Mouse (Mus musculus) stomach, embryonic 15.5 days (tissue): Measurements from ENCODE around the gene Med25. TPM values are rescaled to one million over a fixed set of nuclear protein-coding genes. Genes with fewer than 3 reads are reported as not detected.
A peak's percentile ranks its signal among the peaks of the same experiment; 100 is the strongest.

Experiments used
- ATAC-seq: fragments of 200-750 bp; cut with Nextera tagmentation; 2 replicates; pipeline ENCODE4 v1.8.0; 2017; ENCODE audit warnings: low read depth, moderate number of reproducible peaks, moderate TSS enrichment; ENCODE audit not compliant: insufficient read depth, low FRiP score
- H3K27ac ChIP-seq: fragments of 300-500 bp; sonication (generic); 2 replicates; pipeline ENCODE4 v1.5.1; 2015; ENCODE audit warnings: mild to moderate bottlenecking, inconsistent platforms
- H3K27me3 ChIP-seq: fragments of 300-500 bp; sonication (generic); replicated peaks from 2 replicates; pipeline ENCODE4 v1.6.1; 2015; ENCODE audit warnings: inconsistent platforms
- H3K36me3 ChIP-seq: fragments of 300-500 bp; sonication (generic); 2 replicates; pipeline ENCODE4 v1.6.1; 2015; ENCODE audit warnings: inconsistent platforms
- H3K4me1 ChIP-seq: fragments of 300-500 bp; sonication (generic); 2 replicates; pipeline ENCODE4 v1.6.1; 2015; ENCODE audit warnings: inconsistent platforms
- H3K4me2 ChIP-seq: fragments of 300-500 bp; sonication (generic); 2 replicates; pipeline ENCODE4 v1.6.1; 2015; ENCODE audit warnings: mild to moderate bottlenecking, inconsistent platforms
- H3K4me3 ChIP-seq: fragments of 300-500 bp; sonication (generic); replicated peaks from 2 replicates; pipeline ENCODE4 v1.5.1; 2015; ENCODE audit warnings: inconsistent platforms
- H3K9ac ChIP-seq: fragments of 300-500 bp; sonication (generic); 2 replicates; pipeline ENCODE4 v1.6.1; 2015; ENCODE audit warnings: inconsistent platforms
- H3K9me3 ChIP-seq: fragments of 300-500 bp; sonication (generic); 2 replicates; pipeline ENCODE4 v1.6.1; 2016; ENCODE audit warnings: inconsistent platforms
- WGBS: fragments of 180-500 bp; shearing (Covaris S2); methylation state at CpG from one replicate; pipeline ENCODE4 v1.1.7; 2015; 5-methylcytosine and 5-hydroxymethylcytosine counted together
- polyA plus RNA-seq: library from polyadenylated mRNA; unstranded; fragments of >200 nt; fragmentation: Nextera tagmentation; extraction: Ambion mirVana; gene quantifications from 2 replicates; pipeline ENCODE4 v1.2.1, GENCODE M21; 2015

Med25 gene
- polyA plus RNA-seq, 1 experiment from 2014 or later: 91.0 TPM

DNA sequence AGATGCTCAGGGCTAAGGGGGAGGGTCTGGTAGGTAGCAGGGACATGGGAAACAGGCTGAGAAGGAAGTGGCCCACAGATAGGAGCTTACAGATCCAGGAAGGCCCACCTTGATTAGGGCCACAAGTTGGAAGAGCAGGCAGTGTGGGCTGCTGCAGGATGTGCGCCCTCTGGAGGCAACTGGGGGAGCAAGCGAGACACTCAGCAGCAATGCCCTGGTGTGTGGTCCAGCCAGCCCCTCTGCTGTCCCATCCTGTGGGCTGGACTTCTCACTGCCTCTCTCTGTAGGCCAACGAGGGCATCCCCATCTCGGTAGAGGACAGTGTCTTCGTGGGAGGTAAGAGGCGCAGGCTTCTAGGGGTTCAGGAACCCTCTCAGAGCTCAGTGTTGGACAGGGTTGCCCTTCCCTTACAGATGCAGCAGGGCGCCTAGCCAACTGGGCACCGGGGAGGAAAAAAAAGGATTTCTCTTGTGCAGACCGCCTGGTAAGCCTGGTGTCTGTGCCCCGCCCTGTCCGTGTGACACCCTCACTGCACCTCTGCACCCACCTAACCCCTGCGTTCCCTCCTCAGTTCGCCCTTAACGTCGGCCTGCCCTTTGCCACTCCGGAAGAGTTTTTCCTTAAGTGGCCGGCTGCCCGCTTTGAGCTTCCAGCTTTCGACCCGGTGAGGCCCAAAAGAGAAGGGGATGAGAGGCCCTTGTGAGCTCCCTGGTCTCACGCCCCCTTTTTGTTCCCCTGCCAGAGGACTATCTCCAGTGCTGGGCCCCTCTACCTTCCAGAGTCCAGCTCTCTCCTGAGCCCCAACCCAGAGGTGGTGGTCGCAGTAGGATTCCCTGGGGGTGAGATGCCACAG is 31.7 kb downstream of the Med25 start:
- H3K4me3 ChIP-seq: no peak overlapping the region

DNA sequence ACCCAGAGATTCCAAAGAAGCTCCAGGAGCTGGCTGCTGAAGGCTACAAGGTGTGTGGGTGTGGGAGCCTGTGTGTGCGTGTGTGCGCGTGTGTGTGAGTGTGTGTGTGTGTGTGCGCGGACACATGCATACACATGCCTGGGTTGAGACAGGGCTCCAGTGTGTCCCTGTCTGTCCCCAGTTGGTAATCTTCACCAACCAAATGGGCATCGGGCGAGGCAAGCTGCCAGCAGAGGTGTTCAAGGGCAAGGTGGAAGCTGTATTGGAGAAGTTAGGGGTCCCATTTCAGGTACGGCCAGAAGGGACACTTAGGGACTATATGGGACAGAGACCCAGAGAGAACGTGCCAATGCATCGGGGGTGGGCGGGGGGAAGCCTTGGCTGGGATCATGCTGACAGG is 32.6 kb downstream of the Med25 start:
- Histone ChIP-seq H3K9ac (no peak overlapping the region), H3K36me3 (peaks cover 36% of the 10 kb centered on the region), H3K27ac (no peak overlapping the region), H3K4me2 (no peak overlapping the region), H3K27me3 (no peaks in the 10 kb centered on the region), H3K4me3 (no peak overlapping the region), H3K4me1 (peaks cover 43% of the 10 kb centered on the region), H3K9me3 (no peaks in the 10 kb centered on the region)
- no peak for ATAC-seq
- WGBS: 90% methylated on average over 11 of the region's 11 CpGs

More for the DNA sequence above, 31.7 kb downstream of the Med25 start:
- Histone ChIP-seq H3K4me1 (peaks cover 45% of the 10 kb centered on the region), H3K27me3 (no peaks in the 10 kb centered on the region), H3K9ac (no peak overlapping the region), H3K9me3 (no peaks in the 10 kb centered on the region), H3K4me2 (no peak overlapping the region), H3K36me3 (peaks cover 38% of the 10 kb centered on the region), H3K27ac (peak overlapping the region; percentile 61; the same call in 1 of the 2 replicates)
- WGBS: 52% methylated on average over 22 of the region's 22 CpGs
- ATAC-seq: peak; percentile 25

DNA sequence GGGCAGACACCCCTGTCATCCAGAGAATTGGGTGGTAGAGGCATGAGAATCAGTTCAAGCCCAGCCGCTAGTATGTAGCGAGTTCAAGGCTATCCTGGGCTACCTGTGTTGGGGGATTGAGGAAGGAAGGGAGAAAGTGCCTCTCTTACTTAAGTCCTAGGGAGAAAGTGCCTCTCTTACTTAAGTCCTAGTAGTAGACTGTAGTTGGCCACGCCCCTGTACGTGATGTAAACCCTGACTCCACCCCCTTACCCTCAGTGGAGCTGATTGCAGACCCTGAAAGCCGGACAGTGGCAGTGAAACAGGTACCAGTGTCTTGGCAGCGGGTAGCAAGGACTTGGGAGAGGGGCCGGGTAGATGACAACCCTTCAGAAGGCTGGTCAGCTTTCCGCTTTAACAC is 34.6 kb downstream of the Med25 start:
- 21% methylated on average over 8 of the region's 8 CpGs for WGBS
- no peak for ATAC-seq
- Histone ChIP-seq H3K4me3 (peak overlapping the region; percentile 62), H3K36me3 (peaks cover 16% of the 10 kb centered on the region), H3K4me1 (peaks cover 52% of the 10 kb centered on the region), H3K9me3 (no peaks in the 10 kb centered on the region), H3K27ac (peak overlapping the region; percentile 82), H3K4me2 (peak overlapping the region; percentile 87), H3K27me3 (no peaks in the 10 kb centered on the region), H3K9ac (no peak overlapping the region)

DNA sequence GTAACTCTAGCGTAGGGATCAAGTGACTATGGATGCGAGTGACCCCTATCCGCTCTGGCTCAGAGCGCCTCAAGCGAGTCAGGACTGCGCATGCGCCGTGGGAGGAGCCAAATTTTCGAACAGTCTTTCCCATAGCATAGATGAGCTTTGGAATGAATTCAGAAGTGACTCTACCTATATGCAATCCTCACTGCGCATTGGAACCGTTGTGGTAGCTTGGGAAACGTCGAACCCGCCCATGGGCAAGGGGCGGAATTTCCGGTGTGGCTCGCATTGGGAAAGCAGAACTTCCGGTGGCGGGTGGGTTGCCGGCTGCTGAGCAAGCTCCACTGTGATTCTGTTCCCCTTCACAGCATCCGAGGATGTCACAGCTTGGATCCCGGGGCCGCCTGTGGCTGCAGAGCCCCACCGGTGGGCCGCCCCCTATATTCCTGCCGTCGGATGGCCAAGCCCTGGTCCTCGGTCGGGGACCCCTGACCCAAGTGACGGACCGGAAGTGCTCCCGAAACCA is 35.4 kb downstream of the Med25 start, which contains the start of gene Pnkp:
Gene Pnkp, plus strand, starts transcription at position 98 of the 511 bp plus-strand sequence.
- peak; percentile 24; the same call in 1 of the 2 replicates for ATAC-seq
- no peaks in the 10 kb centered on the region for H3K27me3 ChIP-seq
- peaks cover 60% of the 10 kb centered on the region for H3K4me1 ChIP-seq
- no peaks in the 10 kb centered on the region for H3K9me3 ChIP-seq
- peak within 1 kb of the TSS; percentile 82 for H3K27ac ChIP-seq
- H3K4me2 ChIP-seq: peak within 1 kb of the TSS; percentile 87
- peak within 1 kb of the TSS; percentile 62 for H3K4me3 ChIP-seq
- 0 out of 2 replicates have a peak, but pooled peaks cover 12% of the 10 kb centered on the region for H3K36me3 ChIP-seq
- WGBS: under 1% methylated on average over 32 of the region's 32 CpGs
- peak within 1 kb of the TSS; percentile 72 for H3K9ac ChIP-seq

DNA sequence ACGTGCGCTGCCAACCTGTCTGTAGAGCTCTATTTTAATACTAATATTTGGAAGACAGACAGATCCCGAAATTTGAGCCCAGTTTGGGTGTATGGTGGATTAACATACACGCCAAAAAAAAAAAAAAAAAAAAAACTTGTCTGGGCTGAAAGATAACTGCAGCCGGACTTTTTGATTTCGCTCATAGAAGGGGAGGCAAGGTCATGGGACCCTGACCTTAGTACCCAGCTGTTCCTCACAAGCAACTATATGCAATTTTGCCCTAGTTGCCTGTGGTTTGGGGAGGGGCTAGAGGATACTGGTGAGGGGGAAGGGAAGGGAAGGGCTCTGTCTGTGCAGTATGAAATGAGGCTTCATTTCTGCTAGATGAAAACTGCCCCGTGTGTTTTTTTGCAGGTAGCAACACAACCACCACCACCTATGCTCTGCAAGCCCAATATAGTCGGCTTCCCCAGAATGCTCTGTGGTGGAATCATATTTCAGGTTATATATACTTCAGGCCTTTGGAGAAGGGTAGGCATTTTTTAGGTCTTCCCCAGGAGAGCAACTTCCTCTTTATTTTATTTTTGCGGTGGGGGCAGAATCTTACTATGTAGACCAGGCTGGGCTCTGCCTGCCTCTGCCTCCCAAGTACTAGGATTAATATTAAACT is 36.1 kb downstream of the Med25 start:
- 57% methylated on average over 9 of the region's 9 CpGs for WGBS
- peak overlapping the region; percentile 72; the same call in 1 of the 2 replicates for H3K9ac ChIP-seq
- no peaks in the 10 kb centered on the region for H3K9me3 ChIP-seq
- no peaks in the 10 kb centered on the region for H3K27me3 ChIP-seq
- peaks cover 60% of the 10 kb centered on the region for H3K4me1 ChIP-seq
- H3K27ac ChIP-seq: peak overlapping the region; percentile 82
- no peak for ATAC-seq
- H3K4me3 ChIP-seq: peak overlapping the region; percentile 62
- peak overlapping the region; percentile 87 for H3K4me2 ChIP-seq
- H3K36me3 ChIP-seq: peaks cover 8% of the 10 kb centered on the region; the same call in 1 of the 2 replicates

DNA sequence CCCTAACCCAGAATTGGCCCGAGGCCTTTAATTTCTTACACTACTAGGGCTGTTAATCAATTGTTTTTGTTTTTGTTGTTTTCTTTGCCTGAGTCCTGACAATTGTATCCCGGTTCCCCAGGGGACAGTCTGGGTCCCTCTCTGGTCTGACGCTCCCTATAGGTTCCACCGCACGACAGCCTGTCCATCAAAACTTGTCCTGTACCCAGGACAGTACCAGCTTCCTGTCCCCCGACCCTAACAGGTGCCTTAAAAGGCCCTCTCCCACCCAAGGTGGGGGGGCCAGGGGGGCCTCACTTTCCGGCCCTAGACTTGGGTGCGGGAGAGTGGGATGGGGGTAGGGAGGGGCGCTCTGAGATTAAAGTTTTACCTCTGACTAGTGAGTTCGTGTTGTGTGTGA is 37.5 kb downstream of the Med25 start:
- no peak for ATAC-seq
- H3K4me1 ChIP-seq: peaks cover 63% of the 10 kb centered on the region

GRCm38 (mm10) chr7:44854356-44855031 is 38.0 kb downstream of the Med25 start:
- Histone ChIP-seq H3K36me3 (peaks cover 7% of the 10 kb centered on the region; the same call in 1 of the 2 replicates), H3K9me3 (no peaks in the 10 kb centered on the region), H3K9ac (peak overlapping the region; percentile 56), H3K27ac (peak overlapping the region; percentile 99), H3K4me3 (peak overlapping the region; percentile 57), H3K4me2 (peak overlapping the region; percentile 88), H3K4me1 (peaks cover 63% of the 10 kb centered on the region), H3K27me3 (no peaks in the 10 kb centered on the region)
- peak; percentile 72 for ATAC-seq
- 1% methylated on average over 45 of the region's 45 CpGs for whole genome bisulfite sequencing

More for the DNA sequence above, 37.5 kb downstream of the Med25 start:
- Histone ChIP-seq H3K4me3 (peak overlapping the region; percentile 57), H3K4me2 (peak overlapping the region; percentile 88), H3K36me3 (peaks cover 7% of the 10 kb centered on the region; the same call in 1 of the 2 replicates), H3K27me3 (no peaks in the 10 kb centered on the region), H3K9ac (peak overlapping the region; percentile 56), H3K27ac (peak overlapping the region; percentile 99), H3K9me3 (no peaks in the 10 kb centered on the region)
- 41% methylated on average over 10 of the region's 10 CpGs for WGBS

- H3K9ac ChIP-seq: peak overlapping the region; percentile 56
- H3K9me3 ChIP-seq: no peaks in the 10 kb centered on the region
- H3K4me2 ChIP-seq: peak overlapping the region; percentile 88
- no peak for ATAC-seq
- H3K36me3 ChIP-seq: peaks cover 7% of the 10 kb centered on the region; the same call in 1 of the 2 replicates
- H3K27me3 ChIP-seq: no peaks in the 10 kb centered on the region
- H3K4me3 ChIP-seq: peak overlapping the region; percentile 57
- peak overlapping the region; percentile 99 for H3K27ac ChIP-seq
- WGBS: 27% methylated on average over 26 of the region's 26 CpGs
- H3K4me1 ChIP-seq: peaks cover 63% of the 10 kb centered on the region
Measured at GRCm38 (mm10) chr7:44853596-44854355, 38.7 kb downstream of the Med25 start.

DNA sequence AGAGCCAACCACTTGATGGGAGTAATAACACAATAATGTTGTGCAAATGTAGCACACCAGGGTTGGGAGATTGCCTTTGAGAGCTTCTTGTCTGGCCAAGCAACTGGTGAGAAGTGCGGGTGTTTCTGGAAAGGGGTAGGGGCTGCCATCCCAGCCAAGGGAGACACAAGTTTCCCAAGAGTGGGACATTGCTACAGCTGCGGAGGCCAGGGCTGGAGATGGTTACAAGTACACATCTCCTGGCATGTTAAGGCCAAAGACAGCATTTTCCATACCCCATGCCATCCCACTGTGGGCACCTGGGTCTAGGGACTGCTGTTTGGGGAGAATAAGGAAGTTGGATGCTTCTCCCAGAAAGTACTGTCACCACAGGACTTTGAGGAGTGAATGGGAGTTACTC is 39.4 kb downstream of the Med25 start:
- no peaks in the 10 kb centered on the region for H3K9me3 ChIP-seq
- H3K36me3 ChIP-seq: peaks cover 7% of the 10 kb centered on the region; the same call in 1 of the 2 replicates
- no peak for ATAC-seq
- no peak overlapping the region for H3K27ac ChIP-seq
- WGBS: 88% methylated on average over 2 of the region's 2 CpGs
- H3K4me1 ChIP-seq: peaks cover 57% of the 10 kb centered on the region
- H3K27me3 ChIP-seq: no peaks in the 10 kb centered on the region
- no peak overlapping the region for H3K4me3 ChIP-seq
- peak overlapping the region; percentile 88; the same call in 1 of the 2 replicates for H3K4me2 ChIP-seq
- no peak overlapping the region for H3K9ac ChIP-seq

- Histone ChIP-seq H3K27me3 (no peaks in the 10 kb centered on the region), H3K4me2 (no peak overlapping the region), H3K27ac (no peak overlapping the region), H3K9ac (no peak overlapping the region), H3K9me3 (no peaks in the 10 kb centered on the region), H3K4me3 (no peak overlapping the region), H3K36me3 (peaks cover 7% of the 10 kb centered on the region; the same call in 1 of the 2 replicates), H3K4me1 (peaks cover 57% of the 10 kb centered on the region)
- WGBS: 93% methylated on average over 36 of the region's 36 CpGs
- no peak for ATAC-seq
Measured at GRCm38 (mm10) chr7:44852259-44853027, 40.1 kb downstream of the Med25 start.
